Mouse (Mus musculus): ENCODE results near the gene Map4k3.

DNA sequence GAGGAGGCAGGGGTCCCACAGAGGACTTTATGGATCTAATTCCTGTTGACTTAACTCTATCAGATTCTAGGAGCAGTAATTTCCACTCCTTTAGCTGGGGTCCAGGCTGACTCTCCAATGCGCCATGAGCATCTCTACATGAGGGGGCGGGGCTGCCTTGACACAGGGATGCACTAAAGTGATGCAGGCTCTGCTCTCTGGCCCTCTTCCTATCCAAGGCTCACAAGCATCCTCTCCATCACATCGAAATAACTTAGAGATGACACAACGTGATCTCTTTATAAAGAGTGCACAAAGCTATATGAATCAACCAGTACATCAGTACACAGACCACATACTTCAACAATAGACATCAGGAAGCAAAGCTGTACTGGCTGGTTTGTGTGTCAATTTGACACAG lies 156.8 kb downstream of the Map4k3 start:
- TF ChIP-seq CTCF (IDR thresholded peaks at IDR 0.05; ENCODE audit: low read depth, low read length) (no peak), POLR2A (IDR thresholded peaks at IDR 0.05; ENCODE audit: extremely low read depth, insufficient read depth, low read length) (no peak)

Data from liver, adult 2 months (tissue).